Mouse (Mus musculus): Measurements from ENCODE around the gene Lcn12. TPM values are rescaled to one million over a fixed set of nuclear protein-coding genes. Genes with fewer than 3 reads are reported as not detected.

The Lcn12 gene
- polyA plus RNA-seq, 1 experiment from 2014 or later, result not detected

DNA sequence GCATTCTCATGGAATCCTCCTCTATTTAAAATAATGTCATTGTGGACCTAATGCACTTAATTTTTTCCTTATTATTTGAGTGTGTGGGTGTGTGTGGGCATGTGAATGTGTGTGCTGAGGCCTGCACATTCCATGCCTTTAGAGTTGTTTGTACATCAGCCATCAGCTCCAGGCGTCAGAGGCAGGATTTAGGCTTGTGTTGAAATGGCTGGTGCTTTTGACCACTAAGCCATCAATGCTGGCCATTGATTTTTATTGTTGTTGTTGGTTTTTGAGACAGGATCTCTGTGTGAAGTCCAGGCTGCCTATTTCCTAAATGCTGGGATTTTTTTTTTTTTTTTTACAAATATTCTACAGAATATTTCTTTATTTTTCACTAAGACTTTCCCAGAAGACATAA, 40.8 kb downstream of the Lcn12 start:
- no peaks in the 10 kb centered on the region for H3K9me3 ChIP-seq
- ATAC-seq (ENCODE audit: low FRiP score), result no peak
- H3K4me3 ChIP-seq, result no peak overlapping the region
- H3K27me3 ChIP-seq, result no peaks in the 10 kb centered on the region
- H3K9ac ChIP-seq, result no peak overlapping the region
- peaks cover 20% of the 10 kb centered on the region for H3K36me3 ChIP-seq
- no peaks in the 10 kb centered on the region for H3K4me1 ChIP-seq (replicated peaks)
- H3K4me2 ChIP-seq, result no peak overlapping the region
- 58% methylated on average over 1 of the region's 1 CpGs for WGBS
- no peak overlapping the region for H3K27ac ChIP-seq

DNA sequence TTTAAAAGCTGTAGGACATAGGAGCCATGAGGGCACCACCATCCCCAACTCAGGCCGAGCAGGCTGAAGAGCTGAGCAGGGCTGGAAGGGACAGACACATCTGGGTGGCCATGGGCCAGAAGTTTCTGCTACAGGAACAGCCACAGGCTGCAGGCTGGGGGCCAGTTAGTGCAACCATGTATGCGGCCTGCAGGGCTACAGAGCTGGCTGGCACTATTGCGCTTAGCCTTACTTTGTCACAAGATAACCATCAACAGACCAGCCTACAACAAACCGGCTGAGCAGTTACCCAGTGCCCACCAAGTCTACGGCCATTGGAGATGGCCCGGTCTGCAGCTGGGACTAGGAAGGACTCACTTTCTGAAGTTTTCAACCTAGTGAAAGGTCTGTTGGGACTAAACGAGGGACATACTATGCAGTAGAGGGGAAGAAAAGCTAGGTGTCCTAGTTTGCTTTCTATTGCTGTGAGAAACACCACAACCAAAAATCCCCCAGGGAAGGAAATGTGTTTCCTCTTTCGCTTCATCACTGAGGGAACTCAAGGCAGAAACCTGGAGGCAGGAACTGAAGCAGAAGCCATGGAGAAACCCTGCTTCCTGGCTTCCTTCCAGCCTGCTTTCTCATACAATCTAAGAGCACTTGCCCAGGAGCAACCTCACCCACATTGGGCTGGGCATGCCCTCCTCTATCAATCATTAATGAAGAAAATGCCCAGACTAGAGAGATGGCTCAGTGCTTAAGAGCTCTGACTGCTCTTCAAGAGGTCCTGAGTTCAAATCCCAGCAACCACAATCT, 42.7 kb downstream of the Lcn12 start:
- Histone ChIP-seq H3K9me3 (no peaks in the 10 kb centered on the region), H3K4me2 (no peak overlapping the region), H3K27ac (no peak overlapping the region), H3K27me3 (no peaks in the 10 kb centered on the region), H3K4me1 (replicated peaks) (no peaks in the 10 kb centered on the region), H3K36me3 (peaks cover 32% of the 10 kb centered on the region), H3K9ac (no peak overlapping the region), H3K4me3 (no peak overlapping the region)
- no peak for ATAC-seq (ENCODE audit: low FRiP score)
- 88% methylated on average over 8 of the region's 8 CpGs for WGBS

DNA sequence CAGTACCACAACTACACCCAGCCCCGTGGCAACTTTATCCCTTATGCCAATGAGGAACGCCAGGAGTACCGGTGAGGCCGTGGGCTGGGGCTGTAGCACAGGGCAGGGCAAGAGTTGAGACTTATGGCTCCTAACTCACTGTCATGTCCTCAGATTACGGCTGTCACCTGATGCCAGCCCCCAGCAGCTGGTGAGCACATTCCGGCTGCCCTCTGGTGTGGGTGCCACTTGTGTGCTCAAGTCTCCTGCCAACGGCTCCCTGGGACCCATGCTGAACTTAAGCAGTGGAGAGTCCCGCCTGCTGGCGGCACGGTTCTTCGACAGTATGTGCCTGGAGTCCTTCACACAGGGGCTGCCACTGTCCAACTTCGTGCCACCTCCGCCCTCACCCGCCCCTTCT, 51.0 kb downstream of the Lcn12 start:
- Histone ChIP-seq H3K4me3 (no peak overlapping the region), H3K4me1 (replicated peaks) (no peaks in the 10 kb centered on the region), H3K9ac (no peak overlapping the region), H3K9me3 (no peaks in the 10 kb centered on the region), H3K27ac (no peak overlapping the region), H3K27me3 (no peaks in the 10 kb centered on the region), H3K4me2 (no peak overlapping the region), H3K36me3 (peaks cover 100% of the 10 kb centered on the region)
- WGBS, result 90% methylated on average over 14 of the region's 14 CpGs
- ATAC-seq (ENCODE audit: low FRiP score), result no peak

DNA sequence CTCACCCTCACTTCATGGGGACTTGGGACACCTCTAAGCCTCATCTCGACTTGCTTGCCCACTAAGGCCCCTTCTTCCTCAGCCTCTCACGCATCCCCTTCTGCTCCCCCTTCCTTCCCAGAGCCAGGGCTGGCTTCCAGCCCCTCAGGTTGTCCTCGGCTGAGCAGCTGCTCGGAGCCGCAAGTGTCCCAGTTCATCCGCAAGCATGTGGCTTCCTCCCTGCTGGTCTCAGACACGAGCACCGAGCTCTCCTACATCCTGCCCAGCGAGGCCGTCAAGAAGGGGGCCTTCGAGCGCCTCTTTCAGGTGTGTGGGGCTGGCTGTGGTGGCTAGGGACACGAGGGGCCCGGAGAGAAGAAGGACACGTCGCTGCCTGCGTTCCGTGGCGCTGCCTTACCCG, 52.6 kb downstream of the Lcn12 start:
- Histone ChIP-seq H3K27me3 (no peaks in the 10 kb centered on the region), H3K4me2 (no peak overlapping the region), H3K36me3 (peaks cover 100% of the 10 kb centered on the region), H3K4me3 (no peak overlapping the region), H3K9ac (no peak overlapping the region), H3K4me1 (replicated peaks) (no peaks in the 10 kb centered on the region), H3K9me3 (no peaks in the 10 kb centered on the region), H3K27ac (no peak overlapping the region)
- no peak for ATAC-seq (ENCODE audit: low FRiP score)
- WGBS, result 90% methylated on average over 20 of the region's 20 CpGs

Small RNA genes lying within 50 kb of the gene (microRNA-seq; reads per million reads assigned to microRNA genes)
- not detected for gene Mir3087

Other genes starting within 250 kb of the Lcn12 start
- gene AL732309.1, start 247.0 kb downstream of the Lcn12 start, polyA plus RNA-seq (2015; fragmentation: Nextera tagmentation; extraction: Ambion mirVana), result 5.1 and 6.2 TPM in 2 replicates
- 18.6 and 20.9 TPM in 2 replicates for gene Tmem203, start 238.5 kb downstream of the Lcn12 start, polyA plus RNA-seq (2015; fragmentation: Nextera tagmentation; extraction: Ambion mirVana)
- 16.2 and 17.6 TPM in 2 replicates for gene Tprn, start 231.3 kb downstream of the Lcn12 start, polyA plus RNA-seq (2015; fragmentation: Nextera tagmentation; extraction: Ambion mirVana)
- 189 and 199 TPM in 2 replicates for gene Ssna1, start 221.5 kb downstream of the Lcn12 start, polyA plus RNA-seq (2015; fragmentation: Nextera tagmentation; extraction: Ambion mirVana)
- 143 TPM in 2 replicates for gene Anapc2, start 221.4 kb downstream of the Lcn12 start, polyA plus RNA-seq (2015; fragmentation: Nextera tagmentation; extraction: Ambion mirVana)
- gene Tmem210, start 205.8 kb downstream of the Lcn12 start, polyA plus RNA-seq (2015; fragmentation: Nextera tagmentation; extraction: Ambion mirVana), result not detected in 2 replicates
- gene Lrrc26, start 204.0 kb downstream of the Lcn12 start, polyA plus RNA-seq (2015; fragmentation: Nextera tagmentation; extraction: Ambion mirVana), result 0.22 TPM in 1 of 2 replicates, not detected in the other
- gene Grin1, start 174.7 kb downstream of the Lcn12 start, polyA plus RNA-seq (2015; fragmentation: Nextera tagmentation; extraction: Ambion mirVana), result 22.5 and 24.5 TPM in 2 replicates
- gene Man1b1, start 161.6 kb downstream of the Lcn12 start, polyA plus RNA-seq (2015; fragmentation: Nextera tagmentation; extraction: Ambion mirVana), result 50.0 and 59.8 TPM in 2 replicates
- 22.8 and 23.0 TPM in 2 replicates for gene Dpp7, start 137.6 kb downstream of the Lcn12 start, polyA plus RNA-seq (2015; fragmentation: Nextera tagmentation; extraction: Ambion mirVana)
- gene Uap1l1, start 128.2 kb downstream of the Lcn12 start, polyA plus RNA-seq (2015; fragmentation: Nextera tagmentation; extraction: Ambion mirVana), result 5.2 and 6.2 TPM in 2 replicates
- gene Sapcd2, start 121.6 kb downstream of the Lcn12 start, polyA plus RNA-seq (2015; fragmentation: Nextera tagmentation; extraction: Ambion mirVana), result 9.6 and 16.5 TPM in 2 replicates
- gene Entpd2, start 98.0 kb downstream of the Lcn12 start, polyA plus RNA-seq (2015; fragmentation: Nextera tagmentation; extraction: Ambion mirVana), result 2.6 and 3.6 TPM in 2 replicates
- 411 and 423 TPM in 2 replicates for gene Npdc1, start 94.6 kb downstream of the Lcn12 start, polyA plus RNA-seq (2015; fragmentation: Nextera tagmentation; extraction: Ambion mirVana)
- gene Fut7, start 70.6 kb downstream of the Lcn12 start, polyA plus RNA-seq (2015; fragmentation: Nextera tagmentation; extraction: Ambion mirVana), result 0.19 TPM in 1 of 2 replicates, not detected in the other
- gene Abca2, start 65.2 kb downstream of the Lcn12 start, polyA plus RNA-seq (2015; fragmentation: Nextera tagmentation; extraction: Ambion mirVana), result 10.0 and 11.6 TPM in 2 replicates
- 3.4 and 3.7 TPM in 2 replicates for gene Clic3, start 37.1 kb downstream of the Lcn12 start, polyA plus RNA-seq (2015; fragmentation: Nextera tagmentation; extraction: Ambion mirVana)
- 91.6 and 98.8 TPM in 2 replicates for gene Paxx, start 32.8 kb downstream of the Lcn12 start, polyA plus RNA-seq (2015; fragmentation: Nextera tagmentation; extraction: Ambion mirVana)
- gene Ptgds, start 23.9 kb downstream of the Lcn12 start, polyA plus RNA-seq (2015; fragmentation: Nextera tagmentation; extraction: Ambion mirVana), result 50.3 and 50.5 TPM in 2 replicates
- gene Fbxw5, start 6.8 kb upstream of the Lcn12 start, polyA plus RNA-seq (2015; fragmentation: Nextera tagmentation; extraction: Ambion mirVana), result 119 and 125 TPM in 2 replicates
- gene C8g, start 7.8 kb upstream of the Lcn12 start, polyA plus RNA-seq (2015; fragmentation: Nextera tagmentation; extraction: Ambion mirVana), result 5.4 and 5.5 TPM in 2 replicates
- 21.1 and 21.2 TPM in 2 replicates for gene Traf2, start 53.0 kb upstream of the Lcn12 start, polyA plus RNA-seq (2015; fragmentation: Nextera tagmentation; extraction: Ambion mirVana)
- gene Edf1, start 63.9 kb upstream of the Lcn12 start, polyA plus RNA-seq (2015; fragmentation: Nextera tagmentation; extraction: Ambion mirVana), result 409 and 436 TPM in 2 replicates
- 2.3 and 2.6 TPM in 2 replicates for gene Mamdc4, start 80.9 kb upstream of the Lcn12 start, polyA plus RNA-seq (2015; fragmentation: Nextera tagmentation; extraction: Ambion mirVana)
- 179 and 182 TPM in 2 replicates for gene Phpt1, start 81.3 kb upstream of the Lcn12 start, polyA plus RNA-seq (2015; fragmentation: Nextera tagmentation; extraction: Ambion mirVana)
- gene Ajm1, start 87.8 kb upstream of the Lcn12 start, polyA plus RNA-seq (2015; fragmentation: Nextera tagmentation; extraction: Ambion mirVana), result 8.1 and 8.2 TPM in 2 replicates
- gene Rabl6, start 114.6 kb upstream of the Lcn12 start, polyA plus RNA-seq (2015; fragmentation: Nextera tagmentation; extraction: Ambion mirVana), result 67.9 and 75.5 TPM in 2 replicates
- 0.21 and 0.25 TPM in 2 replicates for gene Ccdc183, start 123.8 kb upstream of the Lcn12 start, polyA plus RNA-seq (2015; fragmentation: Nextera tagmentation; extraction: Ambion mirVana)
- 35.0 and 42.2 TPM in 2 replicates for gene Tmem141, start 128.1 kb upstream of the Lcn12 start, polyA plus RNA-seq (2015; fragmentation: Nextera tagmentation; extraction: Ambion mirVana)
- gene Fcna, start 134.1 kb upstream of the Lcn12 start, polyA plus RNA-seq (2015; fragmentation: Nextera tagmentation; extraction: Ambion mirVana), result 2.5 and 3.3 TPM in 2 replicates
- not detected in 2 replicates for gene Lcn8, start 159.2 kb upstream of the Lcn12 start, polyA plus RNA-seq (2015; fragmentation: Nextera tagmentation; extraction: Ambion mirVana)
- not detected in 2 replicates for gene Lcn5, start 164.0 kb upstream of the Lcn12 start, polyA plus RNA-seq (2015; fragmentation: Nextera tagmentation; extraction: Ambion mirVana)
- not detected in 2 replicates for gene Lcn6, start 182.9 kb upstream of the Lcn12 start, polyA plus RNA-seq (2015; fragmentation: Nextera tagmentation; extraction: Ambion mirVana)
- not detected in 2 replicates for gene Lcn10, start 188.8 kb upstream of the Lcn12 start, polyA plus RNA-seq (2015; fragmentation: Nextera tagmentation; extraction: Ambion mirVana)
- gene Obp2a, start 206.1 kb upstream of the Lcn12 start, polyA plus RNA-seq (2015; fragmentation: Nextera tagmentation; extraction: Ambion mirVana), result not detected in 2 replicates
- 126 and 129 TPM in 2 replicates for gene Bmyc, start 212.8 kb upstream of the Lcn12 start, polyA plus RNA-seq (2015; fragmentation: Nextera tagmentation; extraction: Ambion mirVana)
- gene Obp2b, start 243.1 kb upstream of the Lcn12 start, polyA plus RNA-seq (2015; fragmentation: Nextera tagmentation; extraction: Ambion mirVana), result not detected in 2 replicates